Mouse (Mus musculus): ENCODE data around the gene Etfbkmt.

Gene Etfbkmt

GRCm38 (mm10) chr6:149139471-149139870, at the start of gene Etfbkmt:
Gene Etfbkmt, plus strand, starts transcription at chr6:149139849.
- WGBS, result 81% methylated on average over 1 of the region's 1 CpGs

- 71% methylated on average over 6 of the region's 6 CpGs for WGBS
Measured at GRCm38 (mm10) chr6:149092406-149092805, 47.2 kb upstream of the Etfbkmt start.

- 59% methylated on average over 5 of the region's 5 CpGs for WGBS
Measured at GRCm38 (mm10) chr6:149093465-149093864, 46.2 kb upstream of the Etfbkmt start.

GRCm38 (mm10) chr6:149094555-149094954, 45.1 kb upstream of the Etfbkmt start:
- WGBS, result 33% methylated on average over 1 of the region's 1 CpGs

GRCm38 (mm10) chr6:149095389-149095788, 44.3 kb upstream of the Etfbkmt start:
- 42% methylated on average over 6 of the region's 6 CpGs for WGBS

- WGBS, result 88% methylated on average over 2 of the region's 2 CpGs
Measured at GRCm38 (mm10) chr6:149096233-149096632, 43.4 kb upstream of the Etfbkmt start.

- WGBS, result 90% methylated on average over 1 of the region's 1 CpGs
Measured at GRCm38 (mm10) chr6:149097276-149097675, 42.4 kb upstream of the Etfbkmt start.

GRCm38 (mm10) chr6:149100174-149101075, 39.2 kb upstream of the Etfbkmt start:
- WGBS, result 2% methylated on average over 52 of the region's 52 CpGs

GRCm38 (mm10) chr6:149101076-149101942, 38.3 kb upstream of the Etfbkmt start, which contains the start of gene Dennd5b:
Gene Dennd5b, minus strand, starts transcription at chr6:149101680.
- WGBS, result under 1% methylated on average over 124 of the region's 124 CpGs

GRCm38 (mm10) chr6:149101943-149102243, 37.8 kb upstream of the Etfbkmt start:
- WGBS, result 8% methylated on average over 7 of the region's 7 CpGs

GRCm38 (mm10) chr6:149103451-149103850, 36.2 kb upstream of the Etfbkmt start:
- WGBS, result 64% methylated on average over 1 of the region's 1 CpGs

GRCm38 (mm10) chr6:149107615-149108014, 32.0 kb upstream of the Etfbkmt start:
- WGBS, result 82% methylated on average over 3 of the region's 3 CpGs

GRCm38 (mm10) chr6:149108909-149109308, 30.7 kb upstream of the Etfbkmt start:
- 57% methylated on average over 2 of the region's 2 CpGs for WGBS

GRCm38 (mm10) chr6:149118935-149119334, 20.7 kb upstream of the Etfbkmt start:
- WGBS, result 74% methylated on average over 2 of the region's 2 CpGs

- WGBS, result 24% methylated on average over 2 of the region's 2 CpGs
Measured at GRCm38 (mm10) chr6:149119853-149120252, 19.8 kb upstream of the Etfbkmt start.

GRCm38 (mm10) chr6:149123042-149123441, 16.6 kb upstream of the Etfbkmt start:
- WGBS, result 87% methylated on average over 3 of the region's 3 CpGs

GRCm38 (mm10) chr6:149126675-149127074, 13.0 kb upstream of the Etfbkmt start:
- WGBS, result 55% methylated on average over 4 of the region's 4 CpGs

- WGBS, result 87% methylated on average over 8 of the region's 8 CpGs
Measured at GRCm38 (mm10) chr6:149129870-149130269, 9.8 kb upstream of the Etfbkmt start, which contains the start of gene Gm10203. Gene Gm10203, plus strand, starts transcription at chr6:149130170.

- WGBS, result 46% methylated on average over 3 of the region's 3 CpGs
Measured at GRCm38 (mm10) chr6:149131111-149131510, 8.5 kb upstream of the Etfbkmt start.

GRCm38 (mm10) chr6:149132311-149133077, 7.2 kb upstream of the Etfbkmt start:
- WGBS, result 34% methylated on average over 5 of the region's 5 CpGs

GRCm38 (mm10) chr6:149134391-149135150, 5.1 kb upstream of the Etfbkmt start:
- WGBS, result 62% methylated on average over 5 of the region's 5 CpGs

Measured in cerebral cortex, adult 2 months (tissue).